Mouse (Mus musculus): Measurements from ENCODE around the gene Olfr533.
"Not testable (repeated sequence)": the region's sequence is repeated elsewhere in the genome, so short reads cannot be mapped to it uniquely, and the experiment has no call there.

Gene Olfr533

DNA sequence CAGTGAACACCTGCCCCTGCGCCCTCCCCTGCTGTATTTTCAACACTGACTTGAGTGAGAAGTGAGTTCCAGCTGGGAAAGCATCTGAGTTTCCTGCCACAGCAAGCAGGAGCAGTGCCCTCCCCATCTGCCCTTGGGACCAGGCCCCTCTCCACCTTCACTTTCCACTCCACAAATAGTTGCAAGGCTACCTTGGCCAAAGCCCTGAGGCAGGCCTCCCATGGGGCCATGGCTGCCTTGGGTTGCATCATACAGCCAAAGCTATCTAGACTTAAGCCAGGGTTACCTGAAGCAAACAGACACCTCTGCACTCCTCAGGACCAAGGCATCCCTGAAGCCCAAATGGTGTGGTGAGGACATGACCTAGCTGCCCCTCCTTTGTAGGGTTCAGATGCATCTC is at the start of gene Olfr533:
Gene Olfr533 (plus strand): TSS at position 301 of the 400 bp plus-strand sequence.
- not testable (repeated sequence) for DNase-seq (ENCODE audit: low read depth, low spot score)

DNA sequence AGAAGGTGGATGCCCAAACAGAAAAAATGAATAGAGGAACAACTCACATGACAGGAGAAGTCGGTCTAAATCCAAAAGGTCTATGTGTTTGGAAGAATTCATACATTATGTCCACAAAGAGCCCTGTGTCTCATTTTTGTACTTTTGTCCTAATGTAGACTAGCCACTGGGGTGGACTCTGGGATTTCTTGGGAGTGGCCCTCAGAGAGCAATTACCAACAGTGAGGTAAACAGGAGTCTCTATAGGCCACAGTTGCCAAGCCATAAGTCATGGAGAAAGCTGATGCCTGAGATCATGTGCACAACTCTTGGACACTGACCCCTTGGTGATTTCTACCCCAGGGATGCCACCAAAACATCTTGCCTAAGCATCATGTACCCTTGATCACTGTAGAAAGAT is 41.6 kb upstream of the Olfr533 start, which contains the start of gene Olfr532:
Gene Olfr532 (minus strand): TSS at position 101 of the 400 bp plus-strand sequence.
- DNase-seq (ENCODE audit: low read depth, low spot score), result no peak

DNA sequence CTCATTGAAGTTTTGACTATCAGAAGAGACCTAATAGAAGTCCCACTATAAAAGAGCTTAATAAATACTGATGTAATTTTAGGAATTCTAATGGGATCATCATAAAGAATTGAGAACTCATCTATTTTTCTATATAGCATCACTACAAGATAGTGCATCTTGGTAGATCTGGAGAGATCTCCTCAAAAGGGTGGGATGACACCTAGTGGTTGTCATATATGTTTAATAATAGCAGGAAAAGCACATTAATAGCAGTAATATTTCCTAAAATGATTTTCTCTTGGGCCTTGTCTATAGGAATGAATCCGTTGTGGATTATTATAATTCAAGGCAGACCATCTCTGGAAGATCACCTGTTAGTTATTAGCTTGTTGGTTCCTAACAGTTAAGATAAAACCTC is 20.0 kb upstream of the Olfr533 start:
- DNase-seq (ENCODE audit: low read depth, low spot score), result no peak

DNA sequence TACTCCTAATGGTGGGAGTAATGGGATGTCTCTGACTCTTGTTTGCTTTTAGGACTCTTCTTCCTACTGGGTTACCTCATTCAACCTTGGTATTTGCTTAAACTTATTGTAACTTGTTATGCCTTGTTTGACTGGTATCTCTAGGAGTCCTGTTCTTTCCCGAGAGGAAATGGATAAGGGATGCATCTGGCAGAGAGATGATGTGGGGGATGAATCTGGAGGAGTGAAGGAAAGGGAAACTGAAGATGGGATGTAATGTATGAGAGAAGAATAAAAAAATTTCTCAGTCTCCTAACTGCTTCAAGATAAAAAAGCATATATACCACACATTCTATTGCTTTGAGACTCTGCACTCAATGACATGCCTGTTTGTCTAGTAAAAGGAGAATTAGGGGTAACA is 14.7 kb downstream of the Olfr533 start:
- no peak for DNase-seq (ENCODE audit: low read depth, low spot score)

DNA sequence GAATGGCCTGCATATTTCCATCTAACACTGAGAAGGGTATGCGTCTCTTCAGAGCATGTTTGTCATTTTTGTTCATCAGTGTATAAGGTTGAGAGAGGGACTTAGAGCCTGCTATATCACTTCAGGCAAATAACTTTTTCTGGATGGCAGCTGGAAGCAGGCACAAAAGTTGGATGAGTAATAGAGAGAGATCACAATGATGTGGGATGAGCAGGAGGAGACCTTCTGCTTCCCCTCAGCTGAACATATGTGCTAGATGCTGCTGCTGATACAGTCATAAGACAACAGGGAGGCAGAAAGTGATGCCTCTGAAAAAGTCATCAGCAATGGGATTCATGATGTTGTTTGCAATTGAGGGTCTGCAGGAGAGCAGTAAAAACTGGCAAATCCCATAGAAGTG is 15.6 kb downstream of the Olfr533 start:
- DNase-seq (ENCODE audit: low read depth, low spot score), result no peak

DNA sequence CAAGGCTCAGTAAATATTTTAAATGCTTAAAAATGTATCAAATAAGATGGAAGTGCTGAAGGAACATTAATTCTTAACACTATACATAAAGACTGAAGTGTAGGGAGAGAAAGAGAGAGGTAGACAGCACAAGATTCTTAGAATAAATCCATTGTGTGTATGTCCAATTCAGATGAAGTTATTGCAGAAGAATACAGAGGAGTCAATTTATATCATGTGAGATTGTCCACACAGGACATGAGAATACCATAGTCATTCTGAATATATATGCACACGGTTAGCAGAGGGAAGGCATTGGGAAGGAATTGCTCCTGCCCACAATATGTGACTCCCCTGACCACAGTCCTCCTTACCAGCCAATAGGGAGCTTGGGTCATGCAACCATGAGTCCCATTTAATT is 20.7 kb downstream of the Olfr533 start, which contains the start of gene Olfr535:
Gene Olfr535 (plus strand): TSS at position 301 of the 400 bp plus-strand sequence.
- DNase-seq (ENCODE audit: low read depth, low spot score), result no peak

DNA sequence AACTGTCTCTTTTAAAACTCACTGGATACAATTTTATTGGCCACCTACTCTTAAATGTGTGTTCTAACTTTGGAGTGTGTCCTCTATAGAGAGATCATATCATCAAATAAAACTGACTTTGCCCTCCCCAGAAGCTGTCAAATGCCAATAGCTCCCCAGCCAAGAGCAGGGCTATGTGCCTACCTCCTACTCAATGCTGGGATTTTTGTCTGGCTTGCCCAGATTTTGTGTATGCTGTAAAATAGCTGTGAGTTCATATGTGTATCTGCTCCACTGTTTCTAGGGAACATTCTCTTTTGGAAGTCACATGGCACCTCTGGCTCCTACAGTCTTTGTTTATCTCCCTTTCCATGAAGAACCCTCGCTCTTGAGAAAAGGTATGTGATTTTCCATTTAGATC is 25.8 kb downstream of the Olfr533 start:
- no peak for DNase-seq (ENCODE audit: low read depth, low spot score)

DNA sequence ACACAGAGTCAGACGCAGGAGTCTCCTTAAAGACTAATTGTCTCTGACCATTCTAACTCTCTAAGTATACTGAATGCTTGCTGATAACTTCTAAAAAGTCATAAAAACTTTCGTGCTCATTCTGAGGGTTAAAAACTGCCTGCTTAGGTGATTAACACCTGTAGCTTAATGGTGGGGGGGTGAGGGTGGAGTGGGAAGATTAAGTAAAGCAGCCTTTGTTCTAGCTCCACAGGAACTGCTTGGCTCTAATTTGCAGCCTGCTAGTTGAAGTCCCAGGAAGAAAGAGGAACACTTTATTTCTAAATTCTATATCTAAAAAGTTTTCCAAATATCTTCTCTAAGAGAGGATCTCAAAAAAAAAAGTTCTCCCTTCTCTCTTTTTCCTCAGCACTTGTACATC is 31.1 kb downstream of the Olfr533 start:
- no peak for DNase-seq (ENCODE audit: low read depth, low spot score)

DNA sequence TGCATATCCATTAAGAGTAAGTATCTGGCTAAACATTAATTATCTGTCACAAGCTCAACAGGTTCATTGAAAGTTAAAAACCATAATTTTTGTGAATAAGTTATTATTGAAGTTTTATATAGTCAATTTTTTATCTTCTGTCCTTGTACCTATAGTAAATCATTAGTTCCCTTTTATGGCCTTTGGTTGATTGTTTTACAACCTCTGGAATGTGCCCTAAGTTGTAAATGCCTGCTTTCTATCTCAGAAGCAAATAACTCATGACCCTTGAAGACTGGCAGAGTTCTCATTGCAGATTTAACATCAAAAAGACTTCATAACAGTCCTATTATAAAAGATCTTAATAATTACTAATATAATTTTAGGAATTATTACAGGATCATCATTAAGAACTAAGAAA is 31.5 kb downstream of the Olfr533 start:
- no peak for DNase-seq (ENCODE audit: low read depth, low spot score)

DNA sequence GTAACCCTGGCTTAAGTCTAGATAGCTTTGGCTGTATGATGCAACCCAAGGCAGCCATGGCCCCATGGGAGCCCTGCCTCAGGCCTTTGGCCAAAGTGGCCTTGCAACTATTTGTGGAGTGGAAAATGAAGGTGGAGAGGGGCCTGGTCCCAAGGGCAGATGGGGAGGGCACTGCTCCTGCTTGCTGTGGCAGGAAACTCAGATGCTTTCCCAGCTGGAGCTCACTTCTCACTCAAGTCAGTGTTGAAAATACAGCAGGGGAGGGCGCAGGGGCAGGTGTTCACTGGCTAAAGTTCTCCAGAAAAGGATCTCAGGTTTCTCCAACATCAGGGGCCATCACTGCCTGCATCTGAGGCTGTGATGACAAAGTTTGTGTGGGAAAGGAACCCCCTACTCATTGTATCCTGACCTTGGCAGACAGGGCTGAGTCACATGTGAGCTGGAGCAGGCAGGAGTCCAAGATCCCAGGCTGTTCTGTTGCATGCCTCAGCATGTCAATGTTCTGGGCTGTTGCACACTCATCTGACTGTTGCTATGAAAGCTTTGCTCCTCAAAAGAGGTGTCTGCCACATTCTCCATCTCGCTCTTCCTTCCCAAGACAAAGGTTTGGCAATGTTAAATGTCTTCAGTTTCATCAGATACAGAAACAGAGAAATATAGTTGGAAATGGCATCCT is 44.3 kb downstream of the Olfr533 start, which contains the start of gene Olfr536:
Gene Olfr536 (minus strand): TSS at position 51 of the 676 bp plus-strand sequence.
- not testable (repeated sequence) for DNase-seq (ENCODE audit: low read depth, low spot score)

All from skeletal muscle tissue, adult 2 months (tissue).